Mouse (Mus musculus) kidney, adult 2 months (tissue): Measurements from ENCODE around the gene Slc22a18. TPM values are rescaled to one million over a fixed set of nuclear protein-coding genes. Genes with fewer than 3 reads are reported as not detected.

ENCODE experiments used
- DNase-seq: peaks from one replicate; pipeline ENCODE4 v3.0.0; 2021
- H3K27ac ChIP-seq: fragments of 200-500 bp; 2 replicates; pipeline ENCODE4 v1.5.1; 2012; ENCODE audit warnings: low read depth, low read length, control low read depth, inconsistent platforms; ENCODE audit not compliant: insufficient read depth
- H3K27me3 ChIP-seq: fragments of 200-500 bp; replicated peaks from 2 replicates; pipeline ENCODE4 v1.6.1; 2012; ENCODE audit warnings: mild to moderate bottlenecking, moderate library complexity, low read length, inconsistent platforms; ENCODE audit not compliant: control insufficient read depth, insufficient read depth
- H3K36me3 ChIP-seq: fragments of 200-500 bp; 2 replicates; pipeline ENCODE4 v1.6.1; 2012; ENCODE audit warnings: mild to moderate bottlenecking, moderate library complexity, low read length, inconsistent platforms; ENCODE audit not compliant: control insufficient read depth, insufficient read depth
- H3K4me1 ChIP-seq: fragments of 200-500 bp; 2 replicates; pipeline ENCODE4 v1.6.1; 2011; ENCODE audit warnings: low read length; ENCODE audit not compliant: control insufficient read depth, insufficient read depth
- H3K4me3 ChIP-seq: fragments of 200-500 bp; 2 replicates; pipeline ENCODE4 v1.5.1; 2011; ENCODE audit warnings: mild to moderate bottlenecking, low read depth, low read length, control low read depth; ENCODE audit not compliant: insufficient read depth
- CTCF ChIP-seq: fragments of 200-500 bp; conservative IDR thresholded peaks from 2 replicates; pipeline ENCODE4 v1.5.1; 2011; ENCODE audit warnings: low read depth, mild to moderate bottlenecking, control low read depth, low read length, moderate library complexity, mixed read lengths; ENCODE audit not compliant: insufficient read depth, insufficient read length
- POLR2A ChIP-seq: fragments of 200-500 bp; IDR thresholded peaks from one replicate; pipeline ENCODE4 v1.6.1; 2011; ENCODE audit warnings: low read depth, low read length, control low read depth
- WGBS: fragments of 180-500 bp; shearing (Covaris S2); methylation state at CpG from one replicate; pipeline ENCODE4 v1.1.7; 2018; 5-methylcytosine and 5-hydroxymethylcytosine counted together
- polyA plus RNA-seq: library from polyadenylated mRNA; depleted of rRNA; stranded (reverse); fragments of >200 nt; gene quantifications from 2 replicates; pipeline ENCODE4 v1.2.3, GENCODE M21; 2012

The Slc22a18 gene
- polyA plus RNA-seq, 1 experiment = 1,125 TPM

GRCm38 (mm10) chr7:143495104-143495961, 21.8 kb downstream of the Slc22a18 start:
- Histone ChIP-seq H3K4me1 (peaks cover 1% of the 10 kb centered on the region; the same call in 1 of the 2 replicates), H3K27me3 (no peaks in the 10 kb centered on the region), H3K27ac (no peak overlapping the region), H3K4me3 (no peak overlapping the region), H3K36me3 (no peaks in the 10 kb centered on the region)
- DNase-seq = peak; percentile 43
- WGBS = 65% methylated on average over 8 of the region's 8 CpGs
- TF ChIP-seq POLR2A = no peak
- TF ChIP-seq CTCF = no peak

- H3K27me3 ChIP-seq = no peaks in the 10 kb centered on the region
- DNase-seq = peak; percentile 76
- TF ChIP-seq POLR2A = no peak
- TF ChIP-seq CTCF = no peak
- no peak overlapping the region for H3K4me3 ChIP-seq
- H3K4me1 ChIP-seq = peaks cover 8% of the 10 kb centered on the region; the same call in 1 of the 2 replicates
- H3K36me3 ChIP-seq = no peaks in the 10 kb centered on the region
- WGBS = 79% methylated on average over 4 of the region's 4 CpGs
- no peak overlapping the region for H3K27ac ChIP-seq
Measured at GRCm38 (mm10) chr7:143498584-143498983, 25.0 kb downstream of the Slc22a18 start.

DNA sequence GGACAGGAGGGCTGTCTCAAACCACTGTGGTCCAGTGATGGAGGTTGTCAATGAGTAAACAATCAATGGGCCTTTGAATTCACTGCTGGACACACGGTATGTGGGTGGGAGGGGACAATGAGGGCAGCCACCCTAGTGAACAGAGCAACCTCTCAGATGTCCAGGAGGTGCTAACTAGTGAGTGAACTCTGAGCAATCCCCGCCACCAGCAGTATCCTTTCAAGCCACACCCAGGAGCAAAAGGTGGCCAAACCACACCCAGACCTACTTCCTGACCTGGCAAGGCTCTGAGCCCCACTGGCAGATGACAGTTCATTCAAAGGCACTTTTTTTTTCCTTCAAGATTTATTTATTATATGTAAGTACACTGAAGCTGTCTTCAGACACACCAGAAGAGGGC, 27.4 kb downstream of the Slc22a18 start:
- DNase-seq = peak; percentile 91
- no peak for TF ChIP-seq CTCF
- no peak for TF ChIP-seq POLR2A
- H3K36me3 ChIP-seq = no peaks in the 10 kb centered on the region

DNA sequence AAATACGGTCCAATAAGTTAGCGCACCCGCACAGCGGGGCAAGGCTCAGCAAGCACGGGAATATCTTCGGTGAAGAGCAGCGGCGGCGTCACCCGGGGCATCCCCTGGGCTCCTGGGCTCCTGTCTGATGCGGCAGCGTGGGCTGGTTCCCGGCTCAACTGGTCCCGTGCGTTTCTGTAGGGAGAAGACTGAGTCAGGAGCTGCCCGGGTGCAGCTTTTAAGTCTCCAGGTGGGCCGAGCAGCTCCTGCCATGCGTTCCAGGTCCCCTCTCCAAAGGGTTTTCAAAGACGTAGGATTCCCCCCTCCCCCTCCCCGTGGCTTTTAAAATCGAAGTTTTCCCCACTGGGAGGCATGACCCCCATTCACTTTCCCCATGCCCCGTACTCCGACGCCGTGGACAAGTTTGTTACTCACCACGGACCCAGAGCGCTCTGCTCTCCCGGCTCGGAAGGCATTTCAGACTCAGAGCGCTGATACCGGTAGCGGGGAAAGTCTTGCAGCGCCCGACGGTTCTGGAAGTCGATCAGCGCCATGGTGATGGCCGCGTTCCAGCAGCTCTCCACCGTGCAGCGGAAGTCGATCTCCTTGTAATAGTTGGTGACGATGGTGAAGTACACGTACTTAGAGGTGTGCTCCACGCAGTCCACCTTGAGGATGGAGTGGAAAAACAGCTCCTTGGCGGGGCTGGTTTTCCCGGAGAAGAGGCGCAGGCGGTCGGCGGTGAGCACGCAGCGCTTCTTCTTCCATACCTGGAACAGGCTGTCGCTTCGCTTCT, 28.3 kb downstream of the Slc22a18 start:
- peak; percentile 73 for DNase-seq
- no peaks in the 10 kb centered on the region for H3K36me3 ChIP-seq
- WGBS = 3% methylated on average over 55 of the region's 55 CpGs
- H3K4me3 ChIP-seq = peak overlapping the region; percentile 78
- TF ChIP-seq POLR2A = no peak
- TF ChIP-seq CTCF = no peak
- peaks cover 8% of the 10 kb centered on the region; the same call in 1 of the 2 replicates for H3K4me1 ChIP-seq
- peak overlapping the region; percentile 75 for H3K27ac ChIP-seq
- H3K27me3 ChIP-seq = no peaks in the 10 kb centered on the region

More for the DNA sequence above, 27.4 kb downstream of the Slc22a18 start:
- Histone ChIP-seq H3K27me3 (no peaks in the 10 kb centered on the region), H3K4me3 (no peak overlapping the region), H3K27ac (no peak overlapping the region), H3K4me1 (peaks cover 8% of the 10 kb centered on the region; the same call in 1 of the 2 replicates)
- WGBS = 46% methylated on average over 2 of the region's 2 CpGs

DNA sequence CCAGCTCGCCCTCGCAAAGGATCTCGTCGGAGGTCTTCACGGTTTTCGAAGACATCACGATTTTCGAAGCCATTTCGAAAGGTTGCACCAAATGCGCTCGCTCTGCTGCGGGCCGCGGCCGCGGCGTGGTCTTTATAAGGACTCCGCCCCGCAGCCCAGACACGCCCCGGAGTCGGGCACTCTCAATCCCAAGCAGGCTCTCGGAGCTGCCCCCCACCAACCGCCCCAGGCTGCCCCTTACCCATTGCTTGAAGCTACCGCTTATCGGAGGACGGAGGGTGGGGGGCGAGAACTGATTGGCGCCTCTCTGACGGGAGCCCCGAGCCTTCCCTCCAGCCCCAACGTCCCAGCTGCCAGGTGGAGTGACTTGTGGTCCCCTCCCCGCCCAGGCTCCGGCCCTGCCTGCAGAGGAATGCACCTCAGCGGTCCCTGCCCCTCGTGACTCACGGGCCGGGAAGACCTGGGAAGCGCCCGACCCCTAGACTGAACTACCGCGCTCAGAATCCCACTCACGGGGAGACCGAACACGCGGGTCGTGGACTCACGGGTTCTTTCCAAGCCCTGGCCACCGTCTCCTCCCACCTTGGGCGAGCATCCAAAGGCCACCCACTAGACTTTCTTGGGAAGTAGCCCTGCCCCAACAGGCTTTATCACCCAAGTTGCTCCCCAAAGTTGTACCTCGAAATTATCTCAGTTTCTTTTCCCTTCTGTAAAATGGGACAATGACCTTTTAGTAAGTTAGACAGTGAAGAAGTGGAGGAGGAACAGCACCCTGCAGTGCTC, 29.1 kb downstream of the Slc22a18 start, which contains the start of gene Phlda2:
Phlda2 (minus strand) TSS at position 733 of the 783 bp plus-strand sequence.
- WGBS = 2% methylated on average over 51 of the region's 51 CpGs
- Histone ChIP-seq H3K4me3 (peak within 1 kb of the TSS; percentile 78), H3K36me3 (no peaks in the 10 kb centered on the region), H3K4me1 (peaks cover 8% of the 10 kb centered on the region; the same call in 1 of the 2 replicates), H3K27me3 (no peaks in the 10 kb centered on the region), H3K27ac (peak within 1 kb of the TSS; percentile 75)
- DNase-seq = peak; percentile 76
- TF ChIP-seq CTCF = no peak
- TF ChIP-seq POLR2A = peak; percentile 23

DNA sequence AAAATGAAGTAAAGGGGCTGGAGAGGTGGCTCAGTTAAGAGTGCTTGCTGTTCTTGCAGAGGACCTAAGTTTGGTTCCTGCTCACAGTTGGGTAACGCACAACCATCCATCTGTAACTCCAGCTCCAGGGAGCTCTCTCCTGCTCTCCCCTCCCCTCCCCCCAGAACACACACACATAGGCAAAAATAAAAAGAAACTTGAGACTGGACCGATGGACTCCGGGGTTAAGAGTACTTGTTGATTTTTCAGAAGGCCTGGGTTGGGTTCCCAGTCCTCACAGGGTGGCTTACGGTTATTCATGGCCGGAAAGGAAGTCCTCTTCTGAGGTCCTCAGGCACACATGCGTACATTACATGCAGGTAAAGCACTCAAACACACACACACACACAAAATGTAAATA, 30.4 kb downstream of the Slc22a18 start:
- no peak overlapping the region for H3K4me3 ChIP-seq
- no peak overlapping the region for H3K27ac ChIP-seq
- H3K36me3 ChIP-seq = no peaks in the 10 kb centered on the region
- H3K27me3 ChIP-seq = no peaks in the 10 kb centered on the region
- WGBS = 67% methylated on average over 6 of the region's 6 CpGs
- peaks cover 8% of the 10 kb centered on the region; the same call in 1 of the 2 replicates for H3K4me1 ChIP-seq
- DNase-seq = peak; percentile 65
- TF ChIP-seq POLR2A = no peak
- no peak for TF ChIP-seq CTCF
